Mouse (Mus musculus) stomach, embryonic 15.5 days (tissue): ENCODE data around the gene Aimp2. TPM values are rescaled to one million over a fixed set of nuclear protein-coding genes. Genes with fewer than 3 reads are reported as not detected.
A peak's percentile ranks its signal among the peaks of the same experiment; 100 is the strongest.

Experiments
- ATAC-seq: fragments of 200-750 bp; cut with Nextera tagmentation; 2 replicates; pipeline ENCODE4 v1.8.0; 2017; ENCODE audit warnings: low read depth, moderate number of reproducible peaks, moderate TSS enrichment; ENCODE audit not compliant: insufficient read depth, low FRiP score
- H3K27ac ChIP-seq: fragments of 300-500 bp; sonication (generic); 2 replicates; pipeline ENCODE4 v1.5.1; 2015; ENCODE audit warnings: mild to moderate bottlenecking, inconsistent platforms
- H3K27me3 ChIP-seq: fragments of 300-500 bp; sonication (generic); replicated peaks from 2 replicates; pipeline ENCODE4 v1.6.1; 2015; ENCODE audit warnings: inconsistent platforms
- H3K36me3 ChIP-seq: fragments of 300-500 bp; sonication (generic); 2 replicates; pipeline ENCODE4 v1.6.1; 2015; ENCODE audit warnings: inconsistent platforms
- H3K4me1 ChIP-seq: fragments of 300-500 bp; sonication (generic); 2 replicates; pipeline ENCODE4 v1.6.1; 2015; ENCODE audit warnings: inconsistent platforms
- H3K4me2 ChIP-seq: fragments of 300-500 bp; sonication (generic); 2 replicates; pipeline ENCODE4 v1.6.1; 2015; ENCODE audit warnings: mild to moderate bottlenecking, inconsistent platforms
- H3K4me3 ChIP-seq: fragments of 300-500 bp; sonication (generic); replicated peaks from 2 replicates; pipeline ENCODE4 v1.5.1; 2015; ENCODE audit warnings: inconsistent platforms
- H3K9ac ChIP-seq: fragments of 300-500 bp; sonication (generic); 2 replicates; pipeline ENCODE4 v1.6.1; 2015; ENCODE audit warnings: inconsistent platforms
- H3K9me3 ChIP-seq: fragments of 300-500 bp; sonication (generic); 2 replicates; pipeline ENCODE4 v1.6.1; 2016; ENCODE audit warnings: inconsistent platforms
- WGBS: fragments of 180-500 bp; shearing (Covaris S2); methylation state at CpG from one replicate; pipeline ENCODE4 v1.1.7; 2015; 5-methylcytosine and 5-hydroxymethylcytosine counted together
- polyA plus RNA-seq: library from polyadenylated mRNA; unstranded; fragments of >200 nt; fragmentation: Nextera tagmentation; extraction: Ambion mirVana; gene quantifications from 2 replicates; pipeline ENCODE4 v1.2.1, GENCODE M21; 2015

Gene Aimp2
- polyA plus RNA-seq: 88.2 and 105 TPM in 2 replicates

DNA sequence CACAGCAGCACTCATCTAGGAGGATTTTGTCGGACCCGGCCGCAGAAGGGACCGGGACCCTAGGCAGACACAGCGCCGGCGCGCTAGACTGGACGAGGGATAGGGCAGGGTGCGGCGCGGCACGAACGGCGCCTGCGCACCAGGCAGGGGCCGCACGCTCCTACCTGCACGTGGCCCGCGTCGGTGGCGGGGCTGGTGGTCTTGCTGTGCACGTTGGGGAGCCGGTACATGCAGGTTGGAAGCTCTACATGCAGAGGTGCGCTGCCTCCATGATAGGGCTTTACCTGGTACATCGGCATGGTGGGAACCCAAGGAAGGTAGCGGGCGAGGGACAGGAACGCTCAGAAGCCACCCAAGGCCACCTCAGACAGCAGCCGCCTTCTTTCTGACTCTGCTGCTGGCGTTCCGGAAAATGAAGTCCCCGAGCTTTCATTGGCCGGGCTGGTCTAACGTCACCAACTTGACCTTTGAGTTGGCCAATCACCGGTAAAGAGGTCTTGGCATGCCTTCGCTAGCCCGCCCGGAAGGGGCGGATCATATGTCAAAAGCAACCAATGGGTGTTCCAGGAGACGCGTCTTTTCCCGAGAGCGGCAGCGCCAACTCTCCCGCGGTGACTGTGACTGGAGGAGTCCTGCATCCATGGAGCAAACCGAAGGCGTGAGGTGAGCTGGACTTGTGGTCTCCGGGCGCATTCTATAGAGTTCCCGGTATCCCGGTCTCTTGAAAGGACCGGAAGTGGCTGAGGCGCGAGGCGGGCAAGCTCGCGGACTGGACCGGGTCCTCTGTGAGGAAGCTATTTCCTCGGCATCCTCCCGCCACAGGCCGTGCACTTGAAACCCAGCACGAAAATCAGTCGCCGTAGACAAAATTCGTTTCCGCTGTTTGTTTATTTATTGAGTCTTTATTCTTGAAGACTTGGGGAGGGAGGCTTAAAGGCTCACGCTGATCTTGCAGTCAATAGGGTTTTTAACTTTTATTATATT lies at the start of gene Aimp2, which contains the start of gene Pms2:
Aimp2 (minus strand) TSS at position 431 of the 984 bp plus-strand sequence.
Pms2 (plus strand) TSS at position 548 of the 984 bp plus-strand sequence.
- WGBS: under 1% methylated on average over 70 of the region's 70 CpGs
- Histone ChIP-seq H3K9me3 (no peaks in the 10 kb centered on the region), H3K4me3 (peak within 1 kb of the TSS; percentile 66), H3K36me3 (peaks cover 8% of the 10 kb centered on the region; the same call in 1 of the 2 replicates), H3K4me2 (peak within 1 kb of the TSS; percentile 70), H3K27me3 (no peaks in the 10 kb centered on the region), H3K9ac (peak within 1 kb of the TSS; percentile 65), H3K27ac (peak within 1 kb of the TSS; percentile 92), H3K4me1 (peaks cover 16% of the 10 kb centered on the region)
- peak; percentile 97 for ATAC-seq

DNA sequence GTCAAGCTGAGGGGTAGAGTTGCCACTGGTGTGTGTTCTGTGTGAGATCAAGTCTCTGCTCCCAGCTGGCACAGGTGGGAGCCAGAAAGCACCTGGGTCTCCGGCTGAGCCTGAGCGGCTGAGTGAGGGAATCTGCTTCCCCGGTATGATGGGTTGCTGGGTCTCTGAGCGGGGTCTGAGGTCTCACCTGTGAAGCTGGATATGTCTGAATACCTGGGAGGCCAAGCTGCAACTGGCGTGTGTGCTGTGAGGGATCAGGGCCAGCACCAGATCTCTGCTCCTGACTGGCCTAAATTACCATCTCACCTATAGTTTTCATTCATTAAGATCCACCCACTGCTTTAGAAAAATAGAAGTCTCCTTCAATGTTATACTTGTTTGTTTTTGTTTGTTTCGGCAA lies 47.5 kb upstream of the Aimp2 start:
- H3K4me3 ChIP-seq: no peak overlapping the region
- no peaks in the 10 kb centered on the region for H3K4me1 ChIP-seq
- no peak overlapping the region for H3K27ac ChIP-seq
- H3K9me3 ChIP-seq: no peaks in the 10 kb centered on the region
- H3K36me3 ChIP-seq: no peaks in the 10 kb centered on the region
- no peak overlapping the region for H3K4me2 ChIP-seq
- no peak overlapping the region for H3K9ac ChIP-seq
- ATAC-seq: no peak
- no peaks in the 10 kb centered on the region for H3K27me3 ChIP-seq
- 89% methylated on average over 6 of the region's 6 CpGs for WGBS

- no peaks in the 10 kb centered on the region for H3K9me3 ChIP-seq
- no peaks in the 10 kb centered on the region for H3K27me3 ChIP-seq
- WGBS: 43% methylated on average over 5 of the region's 5 CpGs
- H3K4me2 ChIP-seq: no peak overlapping the region
- H3K4me1 ChIP-seq: no peaks in the 10 kb centered on the region
- no peak for ATAC-seq
- no peak overlapping the region for H3K9ac ChIP-seq
- no peaks in the 10 kb centered on the region for H3K36me3 ChIP-seq
- H3K4me3 ChIP-seq: no peak overlapping the region
- no peak overlapping the region for H3K27ac ChIP-seq
Measured at GRCm38 (mm10) chr5:143950016-143950415, 40.4 kb upstream of the Aimp2 start.

DNA sequence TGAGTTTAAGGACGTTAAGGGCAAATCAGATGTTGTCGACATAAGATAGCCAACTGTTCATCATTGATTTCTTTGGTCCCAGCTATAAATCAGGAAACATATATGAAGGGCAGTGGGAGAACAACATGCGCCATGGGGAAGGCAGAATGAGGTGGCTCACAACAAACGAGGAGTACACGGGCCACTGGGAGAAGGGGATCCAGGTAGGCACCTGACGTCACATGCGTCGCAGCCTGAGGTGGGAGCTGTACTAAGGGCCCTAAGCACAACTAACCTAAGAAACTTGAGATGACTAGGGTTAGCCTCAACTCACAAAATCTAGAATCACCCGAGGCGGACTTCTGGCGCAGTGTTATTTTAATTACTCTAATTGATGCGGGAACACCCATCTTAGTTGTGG lies 38.7 kb upstream of the Aimp2 start:
- H3K27me3 ChIP-seq: no peaks in the 10 kb centered on the region
- H3K9me3 ChIP-seq: no peaks in the 10 kb centered on the region
- 79% methylated on average over 12 of the region's 12 CpGs for WGBS

DNA sequence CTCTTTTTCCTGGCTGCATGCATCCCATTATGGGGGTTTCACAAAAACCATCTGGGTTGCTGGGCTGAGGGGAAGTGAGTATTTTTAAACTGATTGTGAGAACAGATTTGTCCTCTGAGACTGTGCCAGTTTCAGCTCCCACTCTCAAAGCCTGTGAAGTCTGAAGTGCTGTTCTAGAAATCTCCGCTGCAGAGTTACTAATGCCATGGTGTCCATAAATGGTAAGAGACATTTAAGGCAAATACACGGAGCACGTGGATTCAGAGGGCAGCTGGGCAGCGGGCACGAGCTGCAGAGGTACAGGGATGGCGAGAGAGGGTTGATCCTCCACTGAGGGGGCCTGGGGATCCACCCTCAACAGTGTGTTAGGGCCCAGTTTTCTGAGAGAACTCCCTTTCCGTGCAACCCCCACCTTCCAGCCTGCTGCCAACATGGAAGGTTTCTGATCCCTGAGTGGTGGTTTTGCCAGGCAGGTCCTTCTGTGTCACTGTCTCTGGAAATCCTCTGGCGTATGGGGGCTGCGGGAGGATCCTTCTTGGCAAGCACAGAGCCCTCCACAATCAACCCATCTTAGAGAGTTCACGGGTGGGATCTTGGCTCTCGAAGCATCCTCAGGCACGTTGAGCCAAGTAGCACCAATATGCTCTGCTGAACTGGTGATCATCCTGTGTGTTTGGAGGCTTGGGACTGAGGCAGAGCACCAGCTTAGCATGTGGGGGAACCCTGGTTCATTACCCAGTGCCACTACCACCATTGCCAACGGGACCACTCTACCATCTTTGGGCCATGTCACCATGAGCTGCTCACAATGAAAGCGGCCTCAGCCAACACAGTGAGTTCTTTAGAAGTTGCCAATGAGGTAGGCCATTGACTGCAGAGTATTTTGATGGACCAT lies 33.8 kb upstream of the Aimp2 start:
- Histone ChIP-seq H3K4me1 (no peaks in the 10 kb centered on the region), H3K9ac (no peak overlapping the region), H3K36me3 (no peaks in the 10 kb centered on the region), H3K27me3 (no peaks in the 10 kb centered on the region), H3K4me3 (no peak overlapping the region), H3K4me2 (no peak overlapping the region), H3K27ac (no peak overlapping the region), H3K9me3 (no peaks in the 10 kb centered on the region)
- ATAC-seq: no peak
- WGBS: 81% methylated on average over 14 of the region's 14 CpGs

More for the DNA sequence above, 38.7 kb upstream of the Aimp2 start:
- no peaks in the 10 kb centered on the region for H3K4me1 ChIP-seq
- H3K36me3 ChIP-seq: no peaks in the 10 kb centered on the region
- no peak overlapping the region for H3K4me2 ChIP-seq
- no peak overlapping the region for H3K4me3 ChIP-seq
- no peak overlapping the region for H3K9ac ChIP-seq
- H3K27ac ChIP-seq: no peak overlapping the region
- ATAC-seq: no peak

- H3K36me3 ChIP-seq: no peaks in the 10 kb centered on the region
- no peak overlapping the region for H3K9ac ChIP-seq
- no peaks in the 10 kb centered on the region for H3K27me3 ChIP-seq
- no peak for ATAC-seq
- H3K4me1 ChIP-seq: no peaks in the 10 kb centered on the region
- no peak overlapping the region for H3K4me3 ChIP-seq
- no peak overlapping the region for H3K4me2 ChIP-seq
- H3K9me3 ChIP-seq: no peaks in the 10 kb centered on the region
- 18% methylated on average over 10 of the region's 10 CpGs for WGBS
- H3K27ac ChIP-seq: no peak overlapping the region
Measured at GRCm38 (mm10) chr5:143941588-143941987, 31.9 kb upstream of the Aimp2 start.

DNA sequence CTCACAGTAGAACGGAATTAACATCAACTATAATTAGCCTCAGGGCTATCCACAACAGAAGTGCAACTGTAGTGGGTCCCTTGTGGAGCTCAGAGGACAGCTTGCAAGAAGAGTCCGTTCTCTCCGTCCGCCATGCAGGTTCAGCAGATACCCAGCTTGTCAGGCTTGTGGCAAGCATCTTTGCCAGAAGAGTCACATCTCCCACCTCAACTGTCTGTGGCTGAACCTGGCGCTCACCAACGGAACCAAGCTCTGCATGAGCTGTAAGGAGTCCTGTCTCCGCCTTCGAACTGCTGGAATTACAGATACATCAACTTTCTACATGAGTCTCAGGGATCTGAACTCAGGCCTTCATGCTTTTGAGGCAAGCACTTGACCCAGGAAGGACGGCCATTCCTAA lies 26.5 kb upstream of the Aimp2 start:
- WGBS: 83% methylated on average over 9 of the region's 9 CpGs
- Histone ChIP-seq H3K4me3 (no peak overlapping the region), H3K4me1 (no peaks in the 10 kb centered on the region), H3K27ac (no peak overlapping the region), H3K9ac (no peak overlapping the region), H3K36me3 (no peaks in the 10 kb centered on the region), H3K27me3 (no peaks in the 10 kb centered on the region), H3K4me2 (no peak overlapping the region), H3K9me3 (no peaks in the 10 kb centered on the region)
- ATAC-seq: no peak

- Histone ChIP-seq H3K9ac (no peak overlapping the region), H3K9me3 (no peaks in the 10 kb centered on the region), H3K4me2 (no peak overlapping the region), H3K36me3 (peaks cover 20% of the 10 kb centered on the region), H3K27me3 (no peaks in the 10 kb centered on the region), H3K4me1 (no peaks in the 10 kb centered on the region), H3K4me3 (no peak overlapping the region), H3K27ac (no peak overlapping the region)
- ATAC-seq: no peak
- 74% methylated on average over 1 of the region's 1 CpGs for WGBS
Measured at GRCm38 (mm10) chr5:143933875-143934274, 24.2 kb upstream of the Aimp2 start.

GRCm38 (mm10) chr5:143933414-143933813 lies 23.8 kb upstream of the Aimp2 start:
- Histone ChIP-seq H3K9me3 (no peaks in the 10 kb centered on the region), H3K36me3 (peaks cover 20% of the 10 kb centered on the region), H3K9ac (no peak overlapping the region), H3K4me1 (no peaks in the 10 kb centered on the region), H3K27me3 (no peaks in the 10 kb centered on the region), H3K27ac (no peak overlapping the region), H3K4me2 (no peak overlapping the region), H3K4me3 (no peak overlapping the region)
- WGBS: 88% methylated on average over 11 of the region's 11 CpGs
- ATAC-seq: no peak

- no peaks in the 10 kb centered on the region for H3K4me1 ChIP-seq
Measured at GRCm38 (mm10) chr5:143932831-143933230, 23.2 kb upstream of the Aimp2 start, which contains the start of gene Rsph10b. Gene Rsph10b (plus strand): TSS chr5:143933035.

DNA sequence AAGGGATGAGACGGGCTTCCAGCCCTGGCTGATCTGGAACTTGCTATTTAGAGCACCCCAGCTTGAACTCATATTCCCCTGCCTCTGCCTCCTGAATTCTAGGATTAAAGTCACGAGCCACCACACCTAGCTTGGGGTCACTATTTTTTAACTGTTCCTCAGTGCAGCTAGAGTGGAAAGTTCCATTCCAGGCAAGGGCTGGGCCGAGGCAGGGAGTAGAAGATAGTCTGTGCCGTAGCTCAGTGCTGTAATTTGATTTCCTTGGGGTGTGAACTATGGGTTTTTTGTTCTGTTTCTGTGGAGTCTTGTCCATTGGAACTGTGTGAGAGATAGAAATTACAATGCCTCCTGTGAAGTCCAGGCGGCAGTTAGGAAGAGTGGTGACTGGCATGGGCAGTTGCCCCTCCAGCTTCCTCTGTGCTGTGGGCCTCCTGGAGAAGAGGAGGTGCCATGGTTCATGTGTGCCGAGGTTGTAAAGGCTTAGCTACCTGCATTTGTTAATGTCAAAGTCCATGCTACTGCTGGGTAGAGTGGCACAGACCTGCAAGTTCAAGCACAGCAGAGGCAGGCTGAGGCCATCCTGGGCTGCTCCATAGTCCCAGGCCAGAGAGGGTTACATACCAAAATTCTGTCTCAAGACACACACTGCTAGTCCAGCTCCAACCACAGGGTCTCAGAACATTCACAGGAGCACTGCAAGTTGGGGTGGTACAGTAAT lies 22.4 kb upstream of the Aimp2 start:
- no peak for ATAC-seq

More at GRCm38 (mm10) chr5:143932831-143933230, 23.2 kb upstream of the Aimp2 start, which contains the start of gene Rsph10b:
- 27% methylated on average over 8 of the region's 8 CpGs for WGBS
- Histone ChIP-seq H3K9ac (no peak within 1 kb of the TSS), H3K36me3 (peaks cover 25% of the 10 kb centered on the region), H3K27ac (no peak within 1 kb of the TSS), H3K27me3 (no peaks in the 10 kb centered on the region), H3K4me2 (no peak within 1 kb of the TSS), H3K4me3 (no peak within 1 kb of the TSS), H3K9me3 (no peaks in the 10 kb centered on the region)
- peak; percentile 22; the same call in 1 of the 2 replicates for ATAC-seq

More for the DNA sequence above, 22.4 kb upstream of the Aimp2 start:
- WGBS: 84% methylated on average over 6 of the region's 6 CpGs
- Histone ChIP-seq H3K4me3 (no peak overlapping the region), H3K4me1 (no peaks in the 10 kb centered on the region), H3K9me3 (no peaks in the 10 kb centered on the region), H3K27ac (no peak overlapping the region), H3K9ac (no peak overlapping the region), H3K4me2 (no peak overlapping the region), H3K27me3 (no peaks in the 10 kb centered on the region), H3K36me3 (peaks cover 25% of the 10 kb centered on the region)
